Mouse (Mus musculus) spleen, adult 2 months (tissue): ENCODE data around the gene Aldh16a1. TPM values are rescaled to one million over a fixed set of nuclear protein-coding genes. Genes with fewer than 3 reads are reported as not detected.

Experiments used
- DNase-seq, 2 experiments: peaks; one replicate each; pipeline versions ENCODE4 v3.0.0 to v3.0.0-alpha.2; 2012 to 2021; ENCODE audit warnings: low spot score in 2 of 2, low read depth in 1 of 2
- H3K27ac ChIP-seq: fragments of 200-500 bp; 2 replicates; pipeline ENCODE4 v1.5.1; 2012; ENCODE audit warnings: low read length, inconsistent platforms; ENCODE audit not compliant: insufficient read depth
- H3K27me3 ChIP-seq: fragments of 200-500 bp; 2 replicates; pipeline ENCODE4 v1.6.1; 2012; ENCODE audit warnings: mild to moderate bottlenecking, moderate library complexity, low read length, inconsistent platforms; ENCODE audit not compliant: control insufficient read depth, insufficient read depth
- H3K36me3 ChIP-seq: fragments of 200-500 bp; 2 replicates; pipeline ENCODE4 v1.6.1; 2012; ENCODE audit warnings: mild to moderate bottlenecking, low read length, inconsistent platforms; ENCODE audit not compliant: control insufficient read depth, insufficient read depth
- H3K4me1 ChIP-seq: fragments of 200-500 bp; 2 replicates; pipeline ENCODE4 v1.6.1; 2011; ENCODE audit warnings: inconsistent platforms; ENCODE audit not compliant: control insufficient read depth, insufficient read depth, insufficient read length
- H3K4me3 ChIP-seq: fragments of 200-500 bp; 2 replicates; pipeline ENCODE4 v1.5.1; 2011; ENCODE audit warnings: mild to moderate bottlenecking, inconsistent platforms; ENCODE audit not compliant: insufficient read depth, insufficient read length; ENCODE audit errors: extremely low read depth
- CTCF ChIP-seq: fragments of 200-500 bp; IDR thresholded peaks from 2 replicates; pipeline ENCODE4 v1.5.1; 2011; ENCODE audit warnings: mild to moderate bottlenecking, inconsistent platforms; ENCODE audit not compliant: insufficient read depth, insufficient read length, insufficient replicate concordance; ENCODE audit errors: extremely low read depth
- POLR2A ChIP-seq: fragments of 200-500 bp; IDR thresholded peaks from 2 replicates; pipeline ENCODE4 v1.6.1; 2011; ENCODE audit warnings: low read depth, low read length, inconsistent platforms
- WGBS: fragments of 180-500 bp; shearing (Covaris S2); methylation state at CpG from one replicate; pipeline ENCODE4 v1.1.7; 2018; 5-methylcytosine and 5-hydroxymethylcytosine counted together
- polyA plus RNA-seq: library from polyadenylated mRNA; depleted of rRNA; stranded (reverse); fragments of >200 nt; gene quantifications from 2 replicates; pipeline ENCODE4 v1.2.3, GENCODE M21; 2012

The Aldh16a1 gene
- polyA plus RNA-seq, 1 experiment: 93.0 TPM

DNA sequence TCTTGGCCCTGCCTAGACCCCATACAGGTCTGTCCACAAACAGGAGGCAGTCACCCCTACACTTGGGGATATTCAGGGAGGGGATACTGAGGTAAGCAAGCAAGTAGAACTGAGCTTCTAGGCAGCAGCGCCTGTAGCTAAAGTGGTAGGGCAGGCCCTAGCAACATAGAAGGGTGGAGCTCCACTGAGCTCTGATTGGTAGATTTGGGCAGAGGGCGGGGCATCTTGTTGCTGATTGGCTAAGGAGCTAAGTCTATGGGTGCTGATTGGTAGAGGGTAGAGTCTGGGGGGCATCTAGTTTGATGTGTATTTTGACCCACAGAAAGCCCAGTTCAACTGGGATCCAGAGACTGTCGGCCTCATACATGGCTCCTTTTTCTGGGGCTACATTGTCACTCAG is 15.1 kb upstream of the Aldh16a1 start:
- TF ChIP-seq CTCF: no peak
- no peak for TF ChIP-seq POLR2A
- Histone ChIP-seq H3K4me3 (no peak overlapping the region), H3K36me3 (no peaks in the 10 kb centered on the region), H3K4me1 (no peaks in the 10 kb centered on the region), H3K27ac (no peak overlapping the region), H3K27me3 (peaks cover 15% of the 10 kb centered on the region)
- WGBS: 92% methylated on average over 3 of the region's 3 CpGs
- no peak for DNase-seq

DNA sequence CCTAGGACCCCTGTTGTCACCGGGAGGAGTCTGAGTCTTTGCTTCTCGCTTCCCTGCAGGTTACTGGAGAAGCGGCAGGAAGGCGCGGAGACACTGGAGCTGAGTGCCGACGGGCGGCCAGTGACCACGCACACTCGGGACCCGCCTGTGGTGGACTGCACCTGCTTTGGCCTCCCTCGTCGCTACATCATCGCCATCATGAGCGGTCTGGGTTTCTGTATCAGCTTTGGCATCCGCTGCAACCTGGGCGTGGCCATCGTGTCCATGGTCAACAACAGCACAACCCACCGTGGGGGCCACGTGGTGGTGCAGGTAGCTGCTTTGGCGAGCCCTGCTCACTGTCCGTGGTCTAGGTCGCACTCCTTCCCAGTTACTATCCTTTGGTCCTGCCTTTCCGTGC is 14.3 kb upstream of the Aldh16a1 start:
- peaks cover 22% of the 10 kb centered on the region for H3K27me3 ChIP-seq
- TF ChIP-seq CTCF (no peak), POLR2A (no peak)
- no peak overlapping the region for H3K4me3 ChIP-seq
- no peak overlapping the region for H3K27ac ChIP-seq
- H3K36me3 ChIP-seq: no peaks in the 10 kb centered on the region
- no peak for DNase-seq
- H3K4me1 ChIP-seq: peaks cover 1% of the 10 kb centered on the region
- 15% methylated on average over 24 of the region's 24 CpGs for WGBS

DNA sequence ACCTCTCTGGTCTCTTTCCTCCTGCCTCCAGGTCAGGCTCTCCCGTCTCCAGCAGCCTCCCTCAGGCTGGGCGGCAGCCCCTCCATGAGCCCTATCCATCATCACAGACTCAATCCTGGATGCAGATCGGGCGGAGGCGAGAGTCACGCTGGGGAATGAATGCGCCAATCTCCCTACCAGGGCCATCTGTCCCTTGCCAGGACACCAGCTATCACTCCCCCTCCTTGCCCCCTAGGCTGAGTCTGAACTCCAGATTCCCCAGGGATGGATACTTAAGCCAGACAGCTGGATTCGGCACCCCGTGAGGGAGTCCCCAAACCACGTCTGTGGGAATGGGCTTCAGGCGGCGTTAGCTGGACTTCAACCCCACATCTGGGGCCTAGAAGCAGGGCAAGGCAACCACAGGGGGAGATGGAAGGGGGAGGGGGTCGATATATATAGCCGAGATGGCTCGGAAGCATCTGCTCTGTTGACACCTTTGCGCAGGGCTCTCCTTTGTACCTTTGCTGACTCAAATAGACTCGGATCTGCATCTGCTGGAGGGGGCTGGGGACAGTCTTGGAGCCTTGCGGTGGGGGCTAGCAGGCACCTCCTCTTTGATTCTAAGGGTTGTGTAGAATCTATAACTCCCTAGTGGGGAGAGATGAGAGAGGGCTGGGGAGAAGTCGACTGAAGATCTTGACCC is 13.5 kb upstream of the Aldh16a1 start:
- WGBS: 14% methylated on average over 19 of the region's 19 CpGs
- Histone ChIP-seq H3K27me3 (peaks cover 23% of the 10 kb centered on the region), H3K4me1 (peaks cover 3% of the 10 kb centered on the region), H3K36me3 (no peaks in the 10 kb centered on the region), H3K4me3 (no peak overlapping the region), H3K27ac (no peak overlapping the region)
- TF ChIP-seq CTCF (no peak), POLR2A (no peak)
- no peak for DNase-seq

DNA sequence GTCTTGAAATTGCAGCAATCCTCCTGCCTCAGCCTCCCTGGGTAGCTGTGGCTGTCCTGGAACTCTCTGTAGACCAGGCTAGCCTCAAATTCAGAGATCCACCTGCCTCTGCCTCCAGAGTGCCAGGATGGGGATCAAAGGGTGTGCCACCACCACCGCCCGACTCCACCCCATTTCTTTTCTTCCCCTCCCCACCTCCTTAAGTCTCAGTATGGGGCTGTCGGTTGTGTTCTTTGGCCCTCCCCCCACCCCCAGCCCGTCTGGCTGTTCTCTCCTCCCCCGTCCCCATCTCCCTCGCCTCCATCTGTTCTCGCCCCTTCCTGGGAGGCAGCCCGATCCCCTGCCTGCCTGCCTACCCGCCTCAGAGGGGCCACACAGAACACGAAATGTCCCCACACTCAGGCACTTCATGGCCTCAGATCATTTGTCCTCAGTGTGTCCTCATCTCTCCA is 12.6 kb upstream of the Aldh16a1 start:
- H3K27ac ChIP-seq: no peak overlapping the region
- no peak overlapping the region for H3K4me3 ChIP-seq
- peaks cover 23% of the 10 kb centered on the region for H3K27me3 ChIP-seq
- no peaks in the 10 kb centered on the region for H3K36me3 ChIP-seq
- WGBS: 35% methylated on average over 10 of the region's 10 CpGs
- DNase-seq: no peak
- TF ChIP-seq CTCF: no peak
- no peak for TF ChIP-seq POLR2A
- H3K4me1 ChIP-seq: peaks cover 3% of the 10 kb centered on the region

DNA sequence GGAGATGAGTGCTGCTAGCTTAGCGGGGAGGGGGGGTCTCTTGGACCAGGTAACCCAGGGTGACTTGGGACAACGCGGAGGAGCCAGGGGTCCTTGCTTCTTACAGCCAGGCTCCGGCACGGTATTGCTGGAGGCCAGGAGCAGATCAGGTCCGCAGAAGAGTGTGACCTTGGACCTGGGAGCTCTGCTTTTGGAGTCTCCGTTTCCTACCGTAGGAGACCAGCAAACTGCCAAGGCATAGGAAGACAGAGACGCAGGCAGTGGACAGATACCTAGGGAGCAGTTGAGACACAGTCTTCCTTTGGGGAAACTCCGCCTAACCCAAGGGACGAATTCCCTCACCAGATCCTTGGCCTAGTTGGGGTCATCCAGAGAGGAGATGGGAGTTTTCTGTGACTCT is 11.3 kb upstream of the Aldh16a1 start:
- no peak overlapping the region for H3K27ac ChIP-seq
- H3K36me3 ChIP-seq: no peaks in the 10 kb centered on the region
- peaks cover 3% of the 10 kb centered on the region for H3K4me1 ChIP-seq
- no peak overlapping the region for H3K4me3 ChIP-seq
- H3K27me3 ChIP-seq: peaks cover 23% of the 10 kb centered on the region
- 71% methylated on average over 11 of the region's 11 CpGs for WGBS
- TF ChIP-seq CTCF (no peak), POLR2A (no peak)
- DNase-seq: no peak

DNA sequence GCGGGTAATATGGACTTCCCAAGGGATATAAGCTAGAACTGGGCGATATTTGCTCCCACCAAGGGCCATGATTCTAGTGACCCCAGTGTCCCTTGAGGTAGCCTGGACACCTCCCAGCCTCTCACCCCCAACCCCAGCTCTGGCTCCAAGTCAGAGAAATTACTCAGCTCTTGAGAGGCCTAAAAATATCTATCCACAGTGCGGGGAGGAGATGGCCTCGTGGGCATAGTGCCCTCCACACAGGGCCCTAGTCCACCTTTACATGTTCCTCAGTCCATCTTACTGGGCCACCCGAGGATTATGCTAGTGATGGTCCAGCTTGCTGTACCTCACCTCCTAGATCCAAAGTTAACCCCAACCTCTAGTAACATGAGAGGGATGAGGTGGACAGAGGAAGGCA is 10.4 kb upstream of the Aldh16a1 start:
- TF ChIP-seq POLR2A (no peak), CTCF (no peak)
- peaks cover 23% of the 10 kb centered on the region for H3K27me3 ChIP-seq
- H3K4me1 ChIP-seq: peaks cover 3% of the 10 kb centered on the region
- no peak overlapping the region for H3K27ac ChIP-seq
- H3K36me3 ChIP-seq: no peaks in the 10 kb centered on the region
- 68% methylated on average over 5 of the region's 5 CpGs for WGBS
- DNase-seq: no peak
- no peak overlapping the region for H3K4me3 ChIP-seq

DNA sequence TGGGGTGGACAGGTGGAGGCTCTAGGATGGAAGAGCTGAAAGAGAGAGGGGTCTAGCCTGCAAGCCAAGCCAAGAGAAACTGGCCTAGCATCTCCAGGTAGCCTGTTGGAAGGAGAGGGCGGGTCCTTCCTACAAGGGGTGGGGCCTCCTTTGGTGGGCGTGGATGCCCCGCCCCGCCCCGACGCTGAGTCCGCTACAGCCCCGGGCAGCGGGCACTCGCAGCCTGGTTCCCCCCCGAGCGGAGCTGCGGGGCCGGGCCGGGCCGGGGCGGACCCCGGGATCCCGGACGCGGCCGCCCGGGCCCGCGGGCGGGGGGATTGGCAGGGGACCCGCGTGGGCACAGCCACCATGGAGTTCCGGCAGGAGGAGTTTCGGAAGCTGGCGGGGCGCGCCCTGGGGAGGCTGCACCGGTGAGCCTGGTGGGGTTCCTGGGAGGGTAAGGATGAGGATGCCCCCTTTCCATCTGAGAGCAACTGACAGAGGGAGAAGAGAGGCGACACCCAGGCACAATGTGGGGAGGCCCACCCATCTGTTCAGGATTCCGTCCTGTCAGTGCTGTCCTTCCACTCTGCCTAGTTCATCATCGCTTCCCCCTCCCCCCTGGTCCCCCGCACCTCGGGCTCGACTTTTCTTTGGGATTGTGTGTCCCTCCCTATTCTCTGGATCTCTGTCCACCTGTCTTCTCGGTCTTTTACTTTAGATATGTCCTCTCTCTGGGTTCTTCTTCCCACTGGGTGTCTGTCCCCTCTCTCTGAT is 9.5 kb upstream of the Aldh16a1 start, which contains the start of gene Slc17a7:
Gene Slc17a7, plus strand, starts transcription at position 215 of the 756 bp plus-strand sequence.
- H3K4me3 ChIP-seq: no peak within 1 kb of the TSS
- WGBS: 5% methylated on average over 39 of the region's 41 CpGs
- H3K36me3 ChIP-seq: 0 out of 2 replicates have a peak, but pooled peaks cover 4% of the 10 kb centered on the region
- H3K4me1 ChIP-seq: peaks cover 3% of the 10 kb centered on the region
- H3K27me3 ChIP-seq: peaks cover 21% of the 10 kb centered on the region
- H3K27ac ChIP-seq: no peak within 1 kb of the TSS
- DNase-seq: no peak
- TF ChIP-seq CTCF (no peak), POLR2A (no peak)
